Mouse (Mus musculus): ENCODE results near the gene Kcnma1. TPM values are rescaled to one million over a fixed set of nuclear protein-coding genes. Genes with fewer than 3 reads are reported as not detected.

The Kcnma1 gene
- polyA plus RNA-seq, 1 experiment from 2014 or later: 0.04 TPM

GRCm38 (mm10) chr14:23712891-23713290, 301.4 kb downstream of the Kcnma1 start:
- Histone ChIP-seq H3K4me2 (ENCODE audit: low read depth, low read length) (no peak overlapping the region), H3K9ac (replicated peaks) (no peak overlapping the region), H3K36me3 (replicated peaks; ENCODE audit: insufficient read depth, low read length) (no peaks in the 10 kb centered on the region), H3K27me3 (ENCODE audit: insufficient read depth, low read length) (no peaks in the 10 kb centered on the region), H3K4me1 (ENCODE audit: insufficient read depth) (no peaks in the 10 kb centered on the region), H3K4me3 (ENCODE audit: low read depth, low read length) (no peak overlapping the region), H3K9me3 (ENCODE audit: low read length) (no peaks in the 10 kb centered on the region), H3K27ac (ENCODE audit: low read depth) (no peak overlapping the region)
- no peak for TF ChIP-seq CTCF (IDR thresholded peaks at IDR 0.05; ENCODE audit: low read depth)
- no peak for TF ChIP-seq EP300 (IDR thresholded peaks at IDR 0.05; ENCODE audit: low read depth)
- DNase-seq: no peak
- no peak for ATAC-seq
- WGBS (ENCODE audit: insufficient replicate concordance): 71% methylated on average over 5 of the region's 5 CpGs

GRCm38 (mm10) chr14:23710954-23711353, 303.3 kb downstream of the Kcnma1 start:
- 72% methylated on average over 7 of the region's 7 CpGs for WGBS (ENCODE audit: insufficient replicate concordance)
- no peak for ATAC-seq

GRCm38 (mm10) chr14:23706837-23707236, 307.5 kb downstream of the Kcnma1 start:
- ATAC-seq (no peak), DNase-seq (no peak)
- Histone ChIP-seq H3K4me2 (ENCODE audit: low read depth, low read length) (no peak overlapping the region), H3K9ac (replicated peaks) (no peak overlapping the region), H3K27me3 (ENCODE audit: insufficient read depth, low read length) (no peaks in the 10 kb centered on the region), H3K4me3 (ENCODE audit: low read depth, low read length) (no peak overlapping the region), H3K4me1 (ENCODE audit: insufficient read depth) (no peaks in the 10 kb centered on the region), H3K36me3 (replicated peaks; ENCODE audit: insufficient read depth, low read length) (no peaks in the 10 kb centered on the region), H3K27ac (ENCODE audit: low read depth) (no peak overlapping the region), H3K9me3 (ENCODE audit: low read length) (no peaks in the 10 kb centered on the region)
- no peak for TF ChIP-seq CTCF (IDR thresholded peaks at IDR 0.05; ENCODE audit: low read depth)
- TF ChIP-seq EP300 (IDR thresholded peaks at IDR 0.05; ENCODE audit: low read depth): no peak
- 79% methylated on average over 10 of the region's 10 CpGs for WGBS (ENCODE audit: insufficient replicate concordance)

More at GRCm38 (mm10) chr14:23710954-23711353, 303.3 kb downstream of the Kcnma1 start:
- Histone ChIP-seq H3K27ac (ENCODE audit: low read depth) (no peak overlapping the region), H3K27me3 (ENCODE audit: insufficient read depth, low read length) (no peaks in the 10 kb centered on the region), H3K4me2 (ENCODE audit: low read depth, low read length) (no peak overlapping the region), H3K36me3 (replicated peaks; ENCODE audit: insufficient read depth, low read length) (no peaks in the 10 kb centered on the region), H3K4me1 (ENCODE audit: insufficient read depth) (no peaks in the 10 kb centered on the region), H3K9ac (replicated peaks) (no peak overlapping the region), H3K9me3 (ENCODE audit: low read length) (no peaks in the 10 kb centered on the region), H3K4me3 (ENCODE audit: low read depth, low read length) (no peak overlapping the region)
- DNase-seq: no peak
- no peak for TF ChIP-seq EP300 (IDR thresholded peaks at IDR 0.05; ENCODE audit: low read depth)
- TF ChIP-seq CTCF (IDR thresholded peaks at IDR 0.05; ENCODE audit: low read depth): no peak

GRCm38 (mm10) chr14:23705647-23706046, 308.6 kb downstream of the Kcnma1 start:
- WGBS (ENCODE audit: insufficient replicate concordance): 62% methylated on average over 3 of the region's 3 CpGs

GRCm38 (mm10) chr14:23704303-23704702, 310.0 kb downstream of the Kcnma1 start:
- no peak for TF ChIP-seq CTCF (IDR thresholded peaks at IDR 0.05; ENCODE audit: low read depth)
- TF ChIP-seq EP300 (IDR thresholded peaks at IDR 0.05; ENCODE audit: low read depth): no peak
- Histone ChIP-seq H3K36me3 (replicated peaks; ENCODE audit: insufficient read depth, low read length) (no peaks in the 10 kb centered on the region), H3K4me2 (ENCODE audit: low read depth, low read length) (no peak overlapping the region), H3K4me3 (ENCODE audit: low read depth, low read length) (no peak overlapping the region), H3K27me3 (ENCODE audit: insufficient read depth, low read length) (no peaks in the 10 kb centered on the region), H3K9ac (replicated peaks) (no peak overlapping the region), H3K27ac (ENCODE audit: low read depth) (no peak overlapping the region), H3K9me3 (ENCODE audit: low read length) (no peaks in the 10 kb centered on the region), H3K4me1 (ENCODE audit: insufficient read depth) (no peaks in the 10 kb centered on the region)
- ATAC-seq: no peak
- DNase-seq: no peak

More at GRCm38 (mm10) chr14:23705647-23706046, 308.6 kb downstream of the Kcnma1 start:
- H3K4me2 ChIP-seq (ENCODE audit: low read depth, low read length): no peak overlapping the region
- H3K27ac ChIP-seq (ENCODE audit: low read depth): no peak overlapping the region
- H3K36me3 ChIP-seq (replicated peaks; ENCODE audit: insufficient read depth, low read length): no peaks in the 10 kb centered on the region
- no peak overlapping the region for H3K4me3 ChIP-seq (ENCODE audit: low read depth, low read length)
- DNase-seq (no peak), ATAC-seq (no peak)
- no peak overlapping the region for H3K9ac ChIP-seq (replicated peaks)
- no peaks in the 10 kb centered on the region for H3K4me1 ChIP-seq (ENCODE audit: insufficient read depth)
- H3K27me3 ChIP-seq (ENCODE audit: insufficient read depth, low read length): no peaks in the 10 kb centered on the region
- no peaks in the 10 kb centered on the region for H3K9me3 ChIP-seq (ENCODE audit: low read length)
- TF ChIP-seq CTCF (IDR thresholded peaks at IDR 0.05; ENCODE audit: low read depth): no peak
- no peak for TF ChIP-seq EP300 (IDR thresholded peaks at IDR 0.05; ENCODE audit: low read depth)

GRCm38 (mm10) chr14:23696341-23696740, 317.9 kb downstream of the Kcnma1 start:
- 67% methylated on average over 3 of the region's 3 CpGs for WGBS (ENCODE audit: insufficient replicate concordance)
- H3K9me3 ChIP-seq (ENCODE audit: low read length): no peaks in the 10 kb centered on the region
- H3K9ac ChIP-seq (replicated peaks): no peak overlapping the region
- H3K27me3 ChIP-seq (ENCODE audit: insufficient read depth, low read length): no peaks in the 10 kb centered on the region
- H3K4me2 ChIP-seq (ENCODE audit: low read depth, low read length): no peak overlapping the region
- H3K36me3 ChIP-seq (replicated peaks; ENCODE audit: insufficient read depth, low read length): no peaks in the 10 kb centered on the region
- H3K4me1 ChIP-seq (ENCODE audit: insufficient read depth): no peaks in the 10 kb centered on the region
- no peak for TF ChIP-seq EP300 (IDR thresholded peaks at IDR 0.05; ENCODE audit: low read depth)
- TF ChIP-seq CTCF (IDR thresholded peaks at IDR 0.05; ENCODE audit: low read depth): no peak
- DNase-seq (no peak), ATAC-seq (no peak)
- H3K27ac ChIP-seq (ENCODE audit: low read depth): no peak overlapping the region
- H3K4me3 ChIP-seq (ENCODE audit: low read depth, low read length): no peak overlapping the region

GRCm38 (mm10) chr14:23689681-23690080, 324.6 kb downstream of the Kcnma1 start:
- no peak overlapping the region for H3K9ac ChIP-seq (replicated peaks)
- no peak overlapping the region for H3K4me2 ChIP-seq (ENCODE audit: low read depth, low read length)
- no peaks in the 10 kb centered on the region for H3K4me1 ChIP-seq (ENCODE audit: insufficient read depth)
- no peaks in the 10 kb centered on the region for H3K27me3 ChIP-seq (ENCODE audit: insufficient read depth, low read length)
- H3K36me3 ChIP-seq (replicated peaks; ENCODE audit: insufficient read depth, low read length): no peaks in the 10 kb centered on the region
- H3K27ac ChIP-seq (ENCODE audit: low read depth): no peak overlapping the region
- H3K9me3 ChIP-seq (ENCODE audit: low read length): no peaks in the 10 kb centered on the region
- ATAC-seq (no peak), DNase-seq (no peak)
- no peak for TF ChIP-seq CTCF (IDR thresholded peaks at IDR 0.05; ENCODE audit: low read depth)
- TF ChIP-seq EP300 (IDR thresholded peaks at IDR 0.05; ENCODE audit: low read depth): no peak
- 54% methylated on average over 5 of the region's 5 CpGs for WGBS (ENCODE audit: insufficient replicate concordance)
- H3K4me3 ChIP-seq (ENCODE audit: low read depth, low read length): no peak overlapping the region
